Mouse (Mus musculus): ENCODE measurements around the gene Bmper.

Bmper gene

GRCm38 (mm10) chr9:23297491-23298170, 74.8 kb downstream of the Bmper start:
- DNase-seq (ENCODE audit: low read depth in 2 of 2, low spot score in 2 of 2), result no peak

GRCm38 (mm10) chr9:23300376-23300775, 77.5 kb downstream of the Bmper start:
- no peak for DNase-seq (ENCODE audit: low read depth in 2 of 2, low spot score in 2 of 2)

GRCm38 (mm10) chr9:23305681-23306080, 82.8 kb downstream of the Bmper start:
- no peak for DNase-seq (ENCODE audit: low read depth in 2 of 2, low spot score in 2 of 2)

- DNase-seq (ENCODE audit: low read depth in 2 of 2, low spot score in 2 of 2), result no peak
Observed at GRCm38 (mm10) chr9:23306226-23306625, 83.3 kb downstream of the Bmper start.

- DNase-seq (ENCODE audit: low read depth in 2 of 2, low spot score in 2 of 2), result no peak
Observed at GRCm38 (mm10) chr9:23307835-23308234, 85.0 kb downstream of the Bmper start.

GRCm38 (mm10) chr9:23310953-23311352, 88.1 kb downstream of the Bmper start:
- no peak for DNase-seq (ENCODE audit: low read depth in 2 of 2, low spot score in 2 of 2)

- DNase-seq (ENCODE audit: low read depth in 2 of 2, low spot score in 2 of 2), result no peak
Observed at GRCm38 (mm10) chr9:23311956-23312355, 89.1 kb downstream of the Bmper start.

GRCm38 (mm10) chr9:23312877-23313276, 90.0 kb downstream of the Bmper start:
- no peak for DNase-seq (ENCODE audit: low read depth in 2 of 2, low spot score in 2 of 2)

- no peak for DNase-seq (ENCODE audit: low read depth in 2 of 2, low spot score in 2 of 2)
Observed at GRCm38 (mm10) chr9:23315631-23316330, 92.9 kb downstream of the Bmper start.

GRCm38 (mm10) chr9:23327830-23328229, 105.0 kb downstream of the Bmper start:
- no peak for DNase-seq (ENCODE audit: low read depth in 2 of 2, low spot score in 2 of 2)

GRCm38 (mm10) chr9:23333041-23333622, 110.3 kb downstream of the Bmper start:
- no peak for DNase-seq (ENCODE audit: low read depth in 2 of 2, low spot score in 2 of 2)

- DNase-seq (ENCODE audit: low read depth in 2 of 2, low spot score in 2 of 2), result no peak
Observed at GRCm38 (mm10) chr9:23340551-23340950, 117.7 kb downstream of the Bmper start.

- no peak for DNase-seq (ENCODE audit: low read depth in 2 of 2, low spot score in 2 of 2)
Observed at GRCm38 (mm10) chr9:23341246-23341645, 118.4 kb downstream of the Bmper start.

- no peak for DNase-seq (ENCODE audit: low read depth in 2 of 2, low spot score in 2 of 2)
Observed at GRCm38 (mm10) chr9:23344353-23344752, 121.5 kb downstream of the Bmper start.

GRCm38 (mm10) chr9:23345093-23345844, 122.4 kb downstream of the Bmper start:
- no peak for DNase-seq (ENCODE audit: low read depth in 2 of 2, low spot score in 2 of 2)

GRCm38 (mm10) chr9:23349603-23350002, 126.7 kb downstream of the Bmper start:
- DNase-seq (ENCODE audit: low read depth in 2 of 2, low spot score in 2 of 2), result no peak

- DNase-seq (ENCODE audit: low read depth in 2 of 2, low spot score in 2 of 2), result no peak
Observed at GRCm38 (mm10) chr9:23351400-23351799, 128.5 kb downstream of the Bmper start.

GRCm38 (mm10) chr9:23352396-23352795, 129.5 kb downstream of the Bmper start:
- DNase-seq (ENCODE audit: low read depth in 2 of 2, low spot score in 2 of 2), result no peak

GRCm38 (mm10) chr9:23354201-23354820, 131.4 kb downstream of the Bmper start:
- DNase-seq (ENCODE audit: low read depth in 2 of 2, low spot score in 2 of 2), result no peak

- no peak for DNase-seq (ENCODE audit: low read depth in 2 of 2, low spot score in 2 of 2)
Observed at GRCm38 (mm10) chr9:23358108-23358507, 135.2 kb downstream of the Bmper start.

GRCm38 (mm10) chr9:23363139-23363538, 140.3 kb downstream of the Bmper start:
- DNase-seq (ENCODE audit: low read depth in 2 of 2, low spot score in 2 of 2), result no peak

Measured in CD8-positive naive resting alpha-beta T cell, adult 2 months (primary cell).